Mouse (Mus musculus) kidney, embryonic 16.5 days (tissue): ENCODE data around the gene Ube2n. TPM values are rescaled to one million over a fixed set of nuclear protein-coding genes. Genes with fewer than 3 reads are reported as not detected.

Experiments
- ATAC-seq: fragments of 200-750 bp; cut with Nextera tagmentation; 2 replicates; pipeline ENCODE4 v1.8.0; 2017; ENCODE audit warnings: moderate TSS enrichment; ENCODE audit not compliant: low FRiP score, low TSS enrichment
- H3K27ac ChIP-seq: fragments of 300-500 bp; sonication (generic); 2 replicates; pipeline ENCODE4 v1.5.1; 2014; ENCODE audit warnings: low read length
- H3K27me3 ChIP-seq: fragments of 300-500 bp; sonication (generic); 2 replicates; pipeline ENCODE4 v1.6.1; 2014; ENCODE audit warnings: low read length, control low read depth, mixed read lengths; ENCODE audit not compliant: insufficient read depth
- H3K36me3 ChIP-seq: fragments of 300-500 bp; sonication (generic); 2 replicates; pipeline ENCODE4 v1.6.1; 2014; ENCODE audit warnings: low read length, control low read depth, mixed read lengths; ENCODE audit not compliant: insufficient read depth
- H3K4me1 ChIP-seq: fragments of 300-500 bp; sonication (generic); 2 replicates; pipeline ENCODE4 v1.6.1; 2014; ENCODE audit warnings: low read length, control low read depth, mixed read lengths; ENCODE audit not compliant: insufficient read depth
- H3K4me2 ChIP-seq: fragments of 300-500 bp; sonication (generic); replicated peaks from 2 replicates; pipeline ENCODE4 v1.6.1; 2014; ENCODE audit warnings: low read depth, low read length
- H3K4me3 ChIP-seq: fragments of 300-500 bp; sonication (generic); 2 replicates; pipeline ENCODE4 v1.5.1; 2014; ENCODE audit warnings: mild to moderate bottlenecking, low read length
- H3K9ac ChIP-seq: fragments of 300-500 bp; sonication (generic); replicated peaks from 2 replicates; pipeline ENCODE4 v1.6.1; 2014; ENCODE audit warnings: low read length
- H3K9me3 ChIP-seq: fragments of 300-500 bp; sonication (generic); 2 replicates; pipeline ENCODE4 v1.6.1; 2016; ENCODE audit warnings: low read length, control low read depth
- WGBS: fragments of 180-500 bp; shearing (Covaris S2); extraction: QIAGEN DNeasy Blood & Tissue Kit; methylation state at CpG from one replicate; pipeline ENCODE4 v1.1.7; 2014; 5-methylcytosine and 5-hydroxymethylcytosine counted together
- polyA plus RNA-seq: library from polyadenylated mRNA; unstranded; fragments of >200 nt; fragmentation: Nextera tagmentation; extraction: Ambion mirVana; gene quantifications from 2 replicates; pipeline ENCODE4 v1.2.1, GENCODE M21; 2015

Gene Ube2n
- polyA plus RNA-seq, 1 experiment from 2014 or later = 353 TPM

DNA sequence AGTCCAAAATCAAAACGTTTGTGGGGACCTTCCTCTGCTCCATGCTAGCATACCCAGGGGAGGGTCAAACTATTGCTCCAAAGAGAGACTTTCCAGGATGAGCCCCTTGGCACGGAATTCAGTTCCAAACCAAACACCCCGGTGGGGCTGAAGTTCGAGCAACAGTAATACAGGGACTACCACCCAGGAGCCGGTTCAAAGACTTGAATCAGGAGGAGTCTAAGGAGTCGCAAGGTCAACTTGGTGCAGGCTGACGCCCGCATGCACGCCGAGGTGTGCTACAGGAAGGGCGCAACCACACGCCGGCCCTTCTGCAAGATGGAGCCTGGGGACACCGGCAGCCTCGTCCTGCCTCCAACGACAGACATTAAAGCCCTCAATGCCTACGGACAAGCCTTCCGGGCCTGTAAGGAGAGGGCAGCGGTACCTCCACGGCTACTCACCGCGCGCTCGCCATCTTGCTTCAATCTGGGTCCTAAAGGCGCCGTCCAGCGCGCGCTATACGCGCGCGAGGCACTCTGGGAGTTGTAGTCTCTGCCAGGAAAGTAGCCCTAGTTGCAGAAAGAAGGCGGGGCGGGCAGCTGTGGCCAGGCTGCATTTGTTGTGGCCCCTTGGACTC, 13.4 kb upstream of the Ube2n start, which contains the start of gene Mrpl42:
Mrpl42 (minus strand) TSS at position 478 of the 619 bp plus-strand sequence.
- no peaks in the 10 kb centered on the region for H3K9me3 ChIP-seq

DNA sequence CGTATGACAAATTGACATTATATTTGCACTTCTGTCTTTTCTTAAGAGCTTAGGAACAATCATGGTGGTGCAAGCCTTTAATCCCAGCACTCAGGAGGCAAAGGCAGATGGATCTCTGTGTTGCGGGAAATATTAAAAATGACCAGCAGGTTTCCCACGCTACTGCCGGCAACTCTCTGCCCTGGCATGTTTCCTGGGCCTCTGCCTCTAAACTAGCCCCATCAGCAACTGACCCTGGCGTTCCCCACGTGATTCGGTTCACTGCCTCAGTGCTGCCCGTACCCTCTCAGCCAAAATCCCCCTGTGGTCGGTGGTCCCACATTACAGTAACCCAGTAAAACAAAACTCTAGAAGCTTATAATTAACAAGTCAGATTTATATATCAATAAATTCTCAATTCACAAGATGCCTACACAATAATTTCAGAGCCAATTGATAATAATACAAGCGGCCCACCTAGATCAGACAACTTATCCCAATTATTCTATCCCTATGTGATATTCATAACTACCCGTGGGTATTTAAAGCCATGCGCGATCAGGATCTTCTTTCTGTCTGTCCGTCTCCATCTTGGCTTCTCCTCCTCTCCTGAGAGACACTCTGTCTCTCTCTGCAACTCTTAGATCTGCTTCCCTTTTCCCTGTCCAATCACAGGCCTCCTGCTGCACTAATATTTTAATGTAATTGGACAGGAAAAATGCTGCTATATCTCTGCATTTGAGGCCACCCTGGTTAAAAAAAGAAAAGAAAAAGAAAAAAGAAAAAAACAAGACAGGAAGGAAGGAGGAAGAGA, 11.3 kb upstream of the Ube2n start:
- 82% methylated on average over 14 of the region's 14 CpGs for WGBS
- H3K9ac ChIP-seq = no peak overlapping the region
- no peaks in the 10 kb centered on the region for H3K27me3 ChIP-seq
- H3K36me3 ChIP-seq = no peaks in the 10 kb centered on the region
- no peak overlapping the region for H3K4me2 ChIP-seq
- no peak for ATAC-seq
- H3K4me3 ChIP-seq = no peak overlapping the region
- no peak overlapping the region for H3K27ac ChIP-seq
- no peaks in the 10 kb centered on the region for H3K9me3 ChIP-seq
- H3K4me1 ChIP-seq = peaks cover 12% of the 10 kb centered on the region

More for the DNA sequence above, 13.4 kb upstream of the Ube2n start, which contains the start of gene Mrpl42:
- peak within 1 kb of the TSS; percentile 76 for H3K4me2 ChIP-seq
- H3K27me3 ChIP-seq = no peaks in the 10 kb centered on the region
- WGBS = 0% methylated on average over 35 of the region's 35 CpGs
- H3K4me1 ChIP-seq = peaks cover 12% of the 10 kb centered on the region
- peak within 1 kb of the TSS; percentile 94 for H3K9ac ChIP-seq
- H3K36me3 ChIP-seq = peaks cover 10% of the 10 kb centered on the region
- peak within 1 kb of the TSS; percentile 93 for H3K4me3 ChIP-seq
- H3K27ac ChIP-seq = peak within 1 kb of the TSS; percentile 93
- peak; percentile 97 for ATAC-seq

DNA sequence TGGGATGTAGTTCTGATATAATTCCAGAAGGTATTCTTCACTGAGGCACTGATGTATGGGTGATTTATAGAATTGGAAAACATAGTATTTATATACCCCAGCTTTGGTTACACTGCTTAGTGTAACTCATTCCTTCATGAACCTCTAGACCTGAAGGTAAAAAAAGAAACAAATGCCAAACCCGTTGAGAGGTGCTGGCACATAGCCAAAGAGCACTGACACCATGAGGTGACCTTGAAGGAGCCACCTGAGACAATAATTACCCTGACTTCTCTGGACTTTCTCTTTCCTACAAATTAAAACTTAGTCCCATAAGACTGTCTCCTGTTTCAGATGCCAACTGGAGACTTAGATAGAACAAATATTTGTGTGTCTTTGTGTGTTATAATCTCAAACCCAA, 10.6 kb upstream of the Ube2n start:
- 3% methylated on average over 1 of the region's 1 CpGs for WGBS
- H3K27me3 ChIP-seq = no peaks in the 10 kb centered on the region
- ATAC-seq = no peak

GRCm38 (mm10) chr10:95508126-95508525, 6.8 kb upstream of the Ube2n start:
- H3K4me3 ChIP-seq = no peak overlapping the region
- H3K4me1 ChIP-seq = no peaks in the 10 kb centered on the region
- no peak overlapping the region for H3K9ac ChIP-seq
- no peak overlapping the region for H3K4me2 ChIP-seq
- no peaks in the 10 kb centered on the region for H3K9me3 ChIP-seq
- no peak overlapping the region for H3K27ac ChIP-seq
- ATAC-seq = no peak
- WGBS = 81% methylated on average over 8 of the region's 8 CpGs
- H3K36me3 ChIP-seq = no peaks in the 10 kb centered on the region
- no peaks in the 10 kb centered on the region for H3K27me3 ChIP-seq

More for the DNA sequence above, 10.6 kb upstream of the Ube2n start:
- H3K4me2 ChIP-seq = no peak overlapping the region
- H3K9me3 ChIP-seq = no peaks in the 10 kb centered on the region
- H3K4me3 ChIP-seq = no peak overlapping the region
- no peak overlapping the region for H3K9ac ChIP-seq
- H3K36me3 ChIP-seq = no peaks in the 10 kb centered on the region
- peaks cover 12% of the 10 kb centered on the region for H3K4me1 ChIP-seq
- no peak overlapping the region for H3K27ac ChIP-seq

DNA sequence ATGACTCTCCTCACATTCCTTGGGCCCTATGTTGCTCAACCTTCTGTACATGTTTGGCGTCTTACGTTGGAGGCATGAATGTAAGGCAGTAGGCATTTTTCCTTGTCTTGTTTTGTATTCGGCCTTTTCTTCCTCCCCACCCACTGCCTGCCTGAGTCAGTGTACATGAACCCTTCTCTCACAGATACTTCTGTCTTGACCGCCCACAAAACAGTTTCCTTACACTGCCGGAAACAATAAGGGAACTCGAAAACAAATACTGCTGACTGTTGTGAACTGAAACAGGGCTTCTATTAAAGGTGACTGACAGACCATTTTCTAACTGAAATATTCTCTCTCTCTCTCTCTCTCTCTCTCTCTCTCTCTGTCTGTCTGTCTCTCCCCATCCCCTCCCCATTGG, 6.2 kb upstream of the Ube2n start:
- peaks cover under 1% of the 10 kb centered on the region; the same call in 1 of the 2 replicates for H3K4me1 ChIP-seq
- no peaks in the 10 kb centered on the region for H3K36me3 ChIP-seq
- no peak for ATAC-seq
- no peak overlapping the region for H3K4me2 ChIP-seq
- no peaks in the 10 kb centered on the region for H3K9me3 ChIP-seq
- 78% methylated on average over 6 of the region's 6 CpGs for WGBS
- no peak overlapping the region for H3K9ac ChIP-seq
- H3K27me3 ChIP-seq = no peaks in the 10 kb centered on the region
- H3K27ac ChIP-seq = no peak overlapping the region
- no peak overlapping the region for H3K4me3 ChIP-seq

DNA sequence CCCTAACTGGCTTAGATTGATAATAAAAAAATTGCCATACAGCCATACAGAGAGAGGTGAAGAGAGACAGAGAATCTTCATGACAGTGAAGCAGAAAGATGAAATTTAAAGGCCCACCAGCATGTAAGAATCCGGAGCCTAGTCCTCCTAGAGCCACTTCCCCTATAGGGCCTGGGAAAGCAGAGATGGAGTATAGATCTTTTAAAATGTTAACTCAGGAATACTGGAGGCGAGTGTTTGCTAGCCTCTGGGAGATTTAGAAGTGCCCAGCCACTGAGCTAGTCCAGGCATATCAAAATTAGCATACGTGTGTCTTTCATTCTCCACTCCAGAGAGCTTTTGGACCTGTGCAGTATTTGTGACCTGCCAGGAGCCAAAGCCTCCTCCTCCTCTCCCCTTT, 5.7 kb upstream of the Ube2n start:
- WGBS = 70% methylated on average over 3 of the region's 3 CpGs
- no peaks in the 10 kb centered on the region for H3K36me3 ChIP-seq
- H3K4me3 ChIP-seq = no peak overlapping the region

DNA sequence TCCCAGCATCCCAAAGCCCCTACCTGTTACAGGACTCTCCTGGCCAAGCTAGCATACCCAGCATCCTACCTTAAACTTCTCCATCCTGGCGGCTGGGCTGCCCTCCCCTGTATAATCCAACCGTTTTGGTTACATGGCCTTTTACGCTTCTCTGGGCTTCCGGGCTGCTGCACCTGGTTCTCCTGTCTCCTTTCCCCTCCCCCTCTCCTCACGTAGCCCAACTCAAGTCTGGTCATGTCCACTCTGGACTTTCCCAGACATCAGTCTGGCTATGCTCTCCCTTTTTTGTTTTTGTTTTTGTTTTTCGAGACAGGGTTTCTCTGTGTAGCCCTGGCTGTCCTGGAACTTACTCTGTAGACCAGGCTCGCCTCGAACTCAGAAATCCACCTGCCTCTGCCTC, 2.3 kb upstream of the Ube2n start:
- no peak for ATAC-seq

More for the DNA sequence above, 5.7 kb upstream of the Ube2n start:
- no peak for ATAC-seq
- no peaks in the 10 kb centered on the region for H3K9me3 ChIP-seq
- no peak overlapping the region for H3K9ac ChIP-seq
- no peak overlapping the region for H3K27ac ChIP-seq
- H3K4me1 ChIP-seq = peaks cover 5% of the 10 kb centered on the region
- H3K27me3 ChIP-seq = no peaks in the 10 kb centered on the region
- H3K4me2 ChIP-seq = no peak overlapping the region

DNA sequence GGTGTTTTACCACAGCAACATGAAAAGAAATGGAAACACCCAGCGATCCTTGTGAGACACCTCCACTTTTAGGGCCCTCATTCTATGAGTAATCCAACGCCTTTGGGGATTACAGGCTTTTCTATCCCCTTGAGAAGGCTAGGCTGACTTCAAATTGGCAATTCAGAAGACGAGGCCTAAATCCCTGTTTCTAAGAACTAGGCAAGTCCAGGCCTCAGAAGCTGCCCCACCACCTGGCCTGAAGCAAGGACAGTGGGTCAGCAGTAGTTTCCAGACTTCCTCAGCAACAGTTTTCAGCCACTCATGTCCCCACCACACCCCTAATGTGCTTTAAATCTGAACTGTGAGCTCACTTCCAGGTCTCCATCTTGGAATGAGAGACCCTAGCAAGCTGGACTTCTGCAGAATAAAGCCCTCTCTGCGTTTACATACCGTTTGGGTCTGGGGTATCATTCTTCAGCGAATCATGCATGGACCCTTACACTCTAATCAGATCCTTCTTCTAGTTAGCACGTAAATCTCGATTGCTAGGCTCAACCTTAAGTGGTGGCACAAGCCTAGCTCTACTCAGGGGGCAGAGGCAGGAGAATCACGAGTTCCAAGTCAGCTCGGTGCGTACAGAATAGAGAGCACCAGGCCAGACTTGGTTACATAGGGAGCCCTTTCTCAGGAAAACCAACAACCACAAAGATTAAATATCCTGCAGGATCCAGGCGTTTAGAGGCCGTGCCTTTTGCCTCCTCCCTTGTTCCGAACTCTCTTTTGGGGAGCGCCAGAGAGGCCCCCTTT, 983 bp upstream of the Ube2n start:
- peak overlapping the region; percentile 70 for H3K4me2 ChIP-seq
- peak overlapping the region; percentile 99 for H3K27ac ChIP-seq
- no peaks in the 10 kb centered on the region for H3K27me3 ChIP-seq
- H3K9ac ChIP-seq = peak overlapping the region; percentile 98
- H3K4me3 ChIP-seq = peak overlapping the region; percentile 95
- H3K9me3 ChIP-seq = no peaks in the 10 kb centered on the region
- no peaks in the 10 kb centered on the region for H3K36me3 ChIP-seq
- H3K4me1 ChIP-seq = peaks cover 13% of the 10 kb centered on the region
- WGBS = 33% methylated on average over 15 of the region's 15 CpGs
- peak; percentile 25; the same call in 1 of the 2 replicates for ATAC-seq

More for the DNA sequence above, 2.3 kb upstream of the Ube2n start:
- H3K27me3 ChIP-seq = no peaks in the 10 kb centered on the region
- H3K4me3 ChIP-seq = no peak overlapping the region
- H3K4me1 ChIP-seq = peaks cover 13% of the 10 kb centered on the region
- H3K27ac ChIP-seq = no peak overlapping the region
- H3K9ac ChIP-seq = 0 out of 2 replicates have a peak overlapping the region, but pooled peaks have one; percentile 22
- no peaks in the 10 kb centered on the region for H3K36me3 ChIP-seq
- H3K9me3 ChIP-seq = no peaks in the 10 kb centered on the region
- 79% methylated on average over 8 of the region's 8 CpGs for WGBS
- H3K4me2 ChIP-seq = no peak overlapping the region

GRCm38 (mm10) chr10:95515293-95515931, 467 bp downstream of the Ube2n start:
- H3K27ac ChIP-seq = peak overlapping the region; percentile 99
- H3K36me3 ChIP-seq = no peaks in the 10 kb centered on the region
- H3K4me3 ChIP-seq = peak overlapping the region; percentile 95
- H3K27me3 ChIP-seq = no peaks in the 10 kb centered on the region
- H3K4me2 ChIP-seq = peak overlapping the region; percentile 64
- no peaks in the 10 kb centered on the region for H3K9me3 ChIP-seq
- under 1% methylated on average over 61 of the region's 80 CpGs for WGBS
- ATAC-seq = peak; percentile 75
- H3K9ac ChIP-seq = peak overlapping the region; percentile 98
- peaks cover 13% of the 10 kb centered on the region for H3K4me1 ChIP-seq
